Mouse (Mus musculus) liver, embryonic 11.5 days (tissue): ENCODE measurements around the gene Peg10. TPM values are rescaled to one million over a fixed set of nuclear protein-coding genes. Genes with fewer than 3 reads are reported as not detected.

Experiments
- ATAC-seq: fragments of 200-750 bp; cut with Nextera tagmentation; replicated peaks from 2 replicates; pipeline ENCODE4 v1.8.0; 2017; ENCODE audit warnings: moderate number of reproducible peaks, mild to moderate bottlenecking, moderate TSS enrichment, moderate library complexity; ENCODE audit not compliant: low FRiP score
- DNase-seq: peaks from one replicate; pipeline ENCODE4 v3.0.0-alpha.2; 2017; ENCODE audit warnings: low spot score
- H3K27ac ChIP-seq: fragments of 300-500 bp; sonication (generic); 2 replicates; pipeline ENCODE4 v1.5.1; 2014; ENCODE audit warnings: mild to moderate bottlenecking, low read depth, low read length, control low read depth
- H3K27me3 ChIP-seq: fragments of 300-500 bp; sonication (generic); replicated peaks from 2 replicates; pipeline ENCODE4 v1.6.1; 2014; ENCODE audit warnings: low read length, mixed read lengths; ENCODE audit not compliant: control insufficient read depth, insufficient read depth
- H3K36me3 ChIP-seq: fragments of 300-500 bp; sonication (generic); 2 replicates; pipeline ENCODE4 v1.6.1; 2014; ENCODE audit warnings: mild to moderate bottlenecking, low read length, moderate library complexity, mixed read lengths; ENCODE audit not compliant: control insufficient read depth, insufficient read depth
- H3K4me1 ChIP-seq: fragments of 300-500 bp; sonication (generic); replicated peaks from 2 replicates; pipeline ENCODE4 v1.6.1; 2014; ENCODE audit warnings: low read length, mixed read lengths; ENCODE audit not compliant: control insufficient read depth, insufficient read depth
- H3K4me2 ChIP-seq: fragments of 300-500 bp; sonication (generic); 2 replicates; pipeline ENCODE4 v1.6.1; 2014; ENCODE audit warnings: mild to moderate bottlenecking, control low read depth, moderate library complexity
- H3K4me3 ChIP-seq: fragments of 300-500 bp; sonication (generic); 2 replicates; pipeline ENCODE4 v1.5.1; 2014; ENCODE audit warnings: low read depth, low read length, control low read depth
- H3K9ac ChIP-seq: fragments of 300-500 bp; sonication (generic); 2 replicates; pipeline ENCODE4 v1.6.1; 2014; ENCODE audit warnings: low read depth, low read length, control low read depth
- H3K9me3 ChIP-seq: fragments of 300-500 bp; sonication (generic); 2 replicates; pipeline ENCODE4 v1.6.1; 2016; ENCODE audit warnings: low read length, inconsistent platforms, mixed read lengths; ENCODE audit not compliant: control insufficient read depth
- WGBS: fragments of 180-500 bp; shearing (Covaris S2); extraction: QIAGEN DNeasy Blood & Tissue Kit; methylation state at CpG from one replicate; pipeline ENCODE4 v1.1.7; 2014; 5-methylcytosine and 5-hydroxymethylcytosine counted together
- polyA plus RNA-seq: library from polyadenylated mRNA; unstranded; fragments of >200 nt; fragmentation: Nextera tagmentation; extraction: Ambion mirVana; gene quantifications from 2 replicates; pipeline ENCODE4 v1.2.1, GENCODE M21; 2014

Peg10 gene
- polyA plus RNA-seq, 1 experiment from 2014 or later: 18.5 TPM

DNA sequence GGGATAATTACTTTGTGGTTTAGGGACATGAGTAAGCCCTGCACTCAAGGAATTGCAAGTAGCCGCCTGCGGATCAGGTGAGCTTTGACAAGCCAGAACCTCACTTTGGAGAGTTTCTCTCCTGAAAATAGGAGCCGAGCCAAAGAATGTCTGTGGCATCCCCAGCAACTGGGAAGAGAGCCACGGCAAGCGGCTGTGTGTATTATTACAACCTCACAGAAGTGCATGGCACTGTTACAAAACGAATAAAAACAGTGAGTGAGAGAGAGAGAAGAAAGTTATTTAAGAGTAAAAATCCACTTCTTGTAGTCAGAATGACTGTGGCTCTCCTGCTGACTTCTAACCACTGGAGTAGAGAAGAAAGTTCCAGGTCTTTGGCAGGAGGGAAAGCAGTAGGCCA is 6.6 kb upstream of the Peg10 start:
- Histone ChIP-seq H3K9ac (no peak overlapping the region), H3K4me3 (no peak overlapping the region), H3K4me2 (no peak overlapping the region), H3K27ac (no peak overlapping the region), H3K9me3 (no peaks in the 10 kb centered on the region), H3K4me1 (peaks cover 15% of the 10 kb centered on the region), H3K27me3 (no peaks in the 10 kb centered on the region), H3K36me3 (no peaks in the 10 kb centered on the region)
- DNase-seq: no peak
- ATAC-seq: no peak
- 49% methylated on average over 6 of the region's 6 CpGs for WGBS

- Histone ChIP-seq H3K36me3 (no peaks in the 10 kb centered on the region), H3K4me2 (peak overlapping the region; percentile 68), H3K27me3 (no peaks in the 10 kb centered on the region), H3K4me1 (peaks cover 5% of the 10 kb centered on the region; the same call in 1 of the 2 replicates), H3K9ac (peak overlapping the region; percentile 34), H3K4me3 (peak overlapping the region; percentile 53), H3K9me3 (peaks cover 9% of the 10 kb centered on the region; the same call in 1 of the 2 replicates), H3K27ac (0 out of 2 replicates have a peak overlapping the region, but pooled peaks have one; percentile 10)
- WGBS: 52% methylated on average over 21 of the region's 22 CpGs
- DNase-seq (no peak), ATAC-seq (no peak)
Observed at GRCm38 (mm10) chr6:4746036-4746695, 940 bp upstream of the Peg10 start.

DNA sequence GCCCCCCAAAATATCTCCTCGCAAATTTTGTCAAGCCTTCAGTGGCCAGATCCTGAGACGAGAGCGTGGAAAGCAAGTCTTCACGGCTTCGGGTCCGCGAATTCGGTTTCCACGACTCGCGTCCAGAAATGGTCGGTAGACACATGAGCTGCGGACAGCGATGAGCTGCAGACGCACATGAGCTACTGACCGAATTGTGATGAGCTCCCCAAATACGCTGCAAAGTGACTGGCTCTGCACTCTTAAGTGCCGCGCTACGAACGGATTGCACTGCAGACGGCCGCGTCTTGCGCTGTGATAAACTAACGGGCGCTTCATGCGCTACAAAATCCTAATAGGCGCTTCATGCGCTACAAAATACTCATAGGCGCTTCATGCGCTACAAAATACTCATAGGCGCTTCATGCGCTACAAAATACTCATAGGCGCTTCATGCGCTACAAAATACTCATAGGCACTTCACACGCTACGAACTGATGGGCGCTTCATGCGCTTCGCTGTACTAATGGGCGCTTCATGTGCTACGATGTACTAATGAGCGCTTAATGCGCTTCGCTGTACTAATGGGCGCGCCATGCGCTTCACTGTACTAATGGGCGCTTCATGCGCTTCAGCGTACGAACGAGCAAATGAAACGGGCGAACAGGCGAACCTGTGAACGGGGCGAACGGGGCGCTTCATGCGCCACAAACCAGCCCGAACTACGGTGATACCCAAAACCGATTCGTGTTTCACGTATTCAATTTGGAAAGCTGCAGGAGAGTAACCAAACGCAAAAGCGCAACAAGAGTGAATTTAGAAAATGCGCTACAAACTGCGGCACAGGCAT is 785 bp downstream of the Peg10 start:
- H3K36me3 ChIP-seq: no peaks in the 10 kb centered on the region
- H3K27me3 ChIP-seq: no peaks in the 10 kb centered on the region
- ATAC-seq: peak; percentile 48
- H3K4me2 ChIP-seq: peak overlapping the region; percentile 68
- peak overlapping the region; percentile 76 for H3K27ac ChIP-seq
- peaks cover 2% of the 10 kb centered on the region; the same call in 1 of the 2 replicates for H3K4me1 ChIP-seq
- H3K9me3 ChIP-seq: peaks cover 9% of the 10 kb centered on the region; the same call in 1 of the 2 replicates
- WGBS: 49% methylated on average over 71 of the region's 71 CpGs
- peak overlapping the region; percentile 53 for H3K4me3 ChIP-seq
- peak overlapping the region; percentile 48 for H3K9ac ChIP-seq
- DNase-seq: no peak

DNA sequence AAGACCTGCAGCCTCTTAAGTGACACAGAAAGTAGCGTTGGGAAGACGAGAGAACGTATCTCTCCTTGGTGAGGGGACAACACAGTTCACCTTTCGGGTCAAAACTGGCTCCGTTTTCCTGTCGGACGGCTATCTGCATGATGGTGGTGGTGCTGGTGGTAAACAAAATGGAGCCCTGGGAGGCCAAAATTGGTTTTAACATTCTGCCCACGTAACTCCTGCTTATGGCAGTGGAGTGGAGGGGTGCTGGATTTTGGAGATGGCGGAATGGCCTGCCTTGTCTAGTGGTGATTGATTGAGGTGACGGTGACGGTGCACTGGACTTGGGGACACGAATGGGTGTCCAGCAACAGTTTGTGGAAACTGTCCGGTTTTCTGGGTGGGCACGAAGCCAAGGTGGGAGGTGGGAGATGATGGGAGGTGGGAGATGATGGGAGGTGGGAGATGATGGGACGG is 1.4 kb downstream of the Peg10 start:
- H3K9ac ChIP-seq: peak overlapping the region; percentile 48
- no peaks in the 10 kb centered on the region; the same call in 1 of the 2 replicates for H3K4me1 ChIP-seq
- H3K4me2 ChIP-seq: peak overlapping the region; percentile 68
- 48% methylated on average over 15 of the region's 15 CpGs for WGBS
- H3K9me3 ChIP-seq: peaks cover 9% of the 10 kb centered on the region; the same call in 1 of the 2 replicates
- no peaks in the 10 kb centered on the region for H3K27me3 ChIP-seq
- H3K36me3 ChIP-seq: no peaks in the 10 kb centered on the region
- peak overlapping the region; percentile 53 for H3K4me3 ChIP-seq
- DNase-seq (peak; percentile 55), ATAC-seq (peak; percentile 16)
- H3K27ac ChIP-seq: peak overlapping the region; percentile 76

DNA sequence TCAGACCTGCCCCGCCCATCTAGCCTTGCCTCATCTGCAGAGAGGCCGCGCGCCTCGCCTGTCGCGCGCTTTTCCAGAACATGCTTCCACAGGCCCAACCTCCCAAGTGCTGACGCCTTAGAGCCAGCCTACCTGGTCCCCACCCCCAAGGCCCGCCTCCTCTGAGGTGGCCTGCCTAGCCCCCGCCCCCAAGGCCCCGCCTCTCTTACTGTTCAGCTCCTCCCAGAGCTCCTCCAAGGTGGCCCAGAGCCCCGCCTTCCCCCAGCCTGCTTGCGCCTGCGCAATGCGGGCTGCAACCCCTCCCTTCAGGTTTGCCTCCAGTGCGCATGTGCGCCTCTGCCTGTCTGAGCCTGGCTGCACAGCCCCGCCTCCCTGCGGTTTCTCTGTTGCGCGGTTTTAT is 2.0 kb downstream of the Peg10 start:
- H3K9me3 ChIP-seq: peaks cover 9% of the 10 kb centered on the region; the same call in 1 of the 2 replicates
- H3K9ac ChIP-seq: no peak overlapping the region
- ATAC-seq (peak; percentile 95), DNase-seq (peak; percentile 90)
- H3K4me1 ChIP-seq: no peaks in the 10 kb centered on the region; the same call in 1 of the 2 replicates
- no peaks in the 10 kb centered on the region for H3K36me3 ChIP-seq
- no peak overlapping the region for H3K27ac ChIP-seq
- WGBS: 51% methylated on average over 22 of the region's 22 CpGs
- H3K4me3 ChIP-seq: peak overlapping the region; percentile 53; the same call in 1 of the 2 replicates
- peak overlapping the region; percentile 68 for H3K4me2 ChIP-seq
- H3K27me3 ChIP-seq: no peaks in the 10 kb centered on the region

- H3K9me3 ChIP-seq: peaks cover 13% of the 10 kb centered on the region; the same call in 1 of the 2 replicates
- no peak overlapping the region for H3K4me3 ChIP-seq
- peaks cover 9% of the 10 kb centered on the region; the same call in 1 of the 2 replicates for H3K36me3 ChIP-seq
- no peaks in the 10 kb centered on the region for H3K27me3 ChIP-seq
- DNase-seq (no peak), ATAC-seq (no peak)
- no peak overlapping the region for H3K9ac ChIP-seq
- WGBS: 66% methylated on average over 4 of the region's 4 CpGs
- no peaks in the 10 kb centered on the region; the same call in 1 of the 2 replicates for H3K4me1 ChIP-seq
- no peak overlapping the region for H3K27ac ChIP-seq
- H3K4me2 ChIP-seq: no peak overlapping the region
Observed at GRCm38 (mm10) chr6:4751355-4751754, 4.2 kb downstream of the Peg10 start.

DNA sequence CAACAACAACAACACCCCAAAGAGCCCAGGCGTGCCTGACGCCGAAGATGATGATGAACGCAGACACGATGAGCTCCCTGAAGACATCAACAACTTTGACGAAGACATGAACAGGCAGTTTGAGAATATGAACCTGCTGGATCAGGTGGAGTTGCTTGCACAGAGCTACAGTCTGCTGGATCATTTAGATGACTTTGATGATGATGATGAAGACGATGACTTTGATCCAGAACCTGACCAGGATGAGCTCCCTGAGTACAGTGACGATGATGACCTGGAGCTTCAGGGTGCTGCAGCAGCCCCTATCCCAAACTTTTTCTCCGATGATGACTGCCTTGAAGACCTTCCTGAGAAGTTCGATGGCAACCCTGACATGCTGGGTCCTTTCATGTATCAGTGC is 7.2 kb downstream of the Peg10 start:
- Histone ChIP-seq H3K4me3 (no peak overlapping the region), H3K36me3 (peaks cover 9% of the 10 kb centered on the region), H3K9me3 (0 out of 2 replicates have a peak, but pooled peaks cover 4% of the 10 kb centered on the region), H3K27ac (no peak overlapping the region), H3K27me3 (no peaks in the 10 kb centered on the region), H3K4me1 (no peaks in the 10 kb centered on the region; the same call in 1 of the 2 replicates), H3K4me2 (no peak overlapping the region), H3K9ac (no peak overlapping the region)
- ATAC-seq (no peak), DNase-seq (no peak)
- 85% methylated on average over 10 of the region's 10 CpGs for WGBS

DNA sequence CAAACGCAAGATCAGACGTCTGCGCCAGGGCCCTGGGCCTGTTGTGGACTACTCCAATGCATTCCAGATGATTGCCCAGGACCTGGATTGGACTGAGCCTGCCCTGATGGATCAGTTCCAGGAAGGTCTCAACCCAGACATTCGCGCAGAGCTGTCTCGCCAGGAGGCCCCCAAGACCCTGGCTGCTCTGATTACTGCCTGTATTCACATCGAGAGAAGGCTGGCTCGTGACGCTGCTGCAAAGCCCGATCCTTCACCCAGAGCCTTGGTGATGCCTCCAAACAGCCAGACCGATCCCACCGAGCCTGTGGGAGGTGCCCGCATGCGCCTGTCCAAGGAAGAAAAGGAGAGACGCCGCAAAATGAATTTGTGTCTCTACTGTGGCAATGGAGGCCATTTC is 7.8 kb downstream of the Peg10 start:
- no peaks in the 10 kb centered on the region for H3K27me3 ChIP-seq
- H3K4me2 ChIP-seq: no peak overlapping the region
- ATAC-seq: no peak
- 88% methylated on average over 16 of the region's 16 CpGs for WGBS
- 0 out of 2 replicates have a peak, but pooled peaks cover 4% of the 10 kb centered on the region for H3K9me3 ChIP-seq
- DNase-seq: no peak
- peaks cover 9% of the 10 kb centered on the region for H3K36me3 ChIP-seq
- no peak overlapping the region for H3K27ac ChIP-seq
- H3K4me1 ChIP-seq: no peaks in the 10 kb centered on the region; the same call in 1 of the 2 replicates
- H3K9ac ChIP-seq: no peak overlapping the region
- H3K4me3 ChIP-seq: no peak overlapping the region
